In the genomic region with DNA sequence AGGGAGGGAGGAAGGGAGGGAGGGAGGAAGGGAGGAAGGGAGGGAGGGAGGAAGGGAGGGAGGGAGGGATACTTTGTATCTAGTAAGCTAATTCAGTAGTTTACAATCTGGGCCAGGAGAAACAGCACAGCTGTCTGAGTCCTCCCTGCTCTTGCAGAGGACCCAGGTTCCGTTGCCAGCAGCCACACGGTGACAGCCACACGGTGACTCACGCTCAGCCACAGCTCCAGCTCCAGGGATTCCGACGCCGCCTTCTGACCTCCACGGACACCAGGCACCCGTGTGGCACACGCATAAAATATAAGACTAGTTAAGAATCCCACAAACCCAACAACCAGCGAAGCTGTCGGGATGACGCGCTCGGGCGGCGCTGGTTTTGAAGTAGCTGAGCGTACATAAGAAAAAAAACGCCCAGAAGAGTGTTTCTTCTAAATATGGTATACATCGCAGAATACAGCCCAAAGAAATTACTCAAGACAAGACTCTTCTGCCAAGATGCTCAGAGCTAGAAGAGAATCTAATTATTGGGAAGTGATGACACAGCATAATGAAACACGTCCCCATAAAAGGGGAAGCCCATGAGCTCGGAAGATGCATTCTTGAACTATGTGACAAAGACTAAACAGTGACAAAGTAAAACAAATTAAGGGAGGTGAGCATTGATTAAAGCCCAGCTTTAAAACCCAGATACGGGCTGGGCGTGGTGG, we compare ENCODE assay signal across 11 mouse cellular contexts. TPM values are rescaled to one million over a fixed set of nuclear protein-coding genes. Genes with fewer than 3 reads are reported as not detected.
DNase-seq lines count a peak whose midpoint lies in the region; TF ChIP-seq lines count a peak whose summit lies in the region.
"Had no signal": no experiment of that assay in that cellular context is flagged by ENCODE, and none has a peak within 500 bp of the region (broad histone marks: within the 10 kb centered on the region; RNA-seq: fewer than 3 reads in every experiment).

No protein-coding gene starts in this region.

- intact Hi-C loops in gastrocnemius, adult 2 months (cut with DNase I) = no loop called here
- intact Hi-C loops in left cerebral cortex, postnatal 14 days (cut with DNase I) = loop anchor here (10.0 kb wide), 1 partner anchor 60 kb away; the partner anchor contains the start of gene Lima1

- WGBS in macrophage (ENCODE audit: missing documents) = 59% methylated on average over 22 of the region's 24 CpGs

- no peaks in the 10 kb centered on the region for H3K36me3 ChIP-seq in macrophage (ENCODE audit: inconsistent target)
- H3K36me3 ChIP-seq: midbrain, embryonic 13.5 days had no signal

- H3K79me2 ChIP-seq in macrophage (ENCODE audit: inconsistent target) = peaks cover 89% of the 10 kb centered on the region

- no peak for TF ChIP-seq CTCF in gastrocnemius, adult 2 months (IDR thresholded peaks at IDR 0.05)

- H3K4me3 ChIP-seq in gastrocnemius, adult 2 months = peak overlapping the region; percentile 35
- H3K4me3 ChIP-seq in macrophage (ENCODE audit: inconsistent target) = no peak overlapping the region
- H3K4me3 ChIP-seq: limb, embryonic 12.5 days; midbrain, embryonic 13.5 days had no signal

- peak overlapping the region; percentile 66 for H3K27ac ChIP-seq in gastrocnemius, adult 2 months
- peak overlapping the region; percentile 61 for H3K27ac ChIP-seq in macrophage
- H3K27ac ChIP-seq: limb, embryonic 12.5 days; midbrain, embryonic 13.5 days had no signal

- peak; percentile 28 for DNase-seq in gastrocnemius, adult 18-20 months (ENCODE audit: low spot score)
- DNase-seq in gastrocnemius, postnatal 4 days (ENCODE audit: low spot score in 2 of 2) = no peak
- DNase-seq in A20 (ENCODE audit: low read depth, low spot score) = peak; percentile 32
- peak; percentile 71 for DNase-seq in gastrocnemius, adult 2 months
- no peak for DNase-seq in left cerebral cortex, postnatal 14 days (ENCODE audit: low spot score in 2 of 2)
- no peak for DNase-seq in layer of hippocampus, adult 11-12 months (ENCODE audit: low spot score)
- DNase-seq in layer of hippocampus, adult 9-11 months = no peak
- DNase-seq: kidney, postnatal 36 days had no signal

RNA-seq across cellular contexts. Expression of gene Cers5, which starts 42.0 kb away (rescaled TPM):
- 1 to 10 TPM; 2.9 to 6.2 TPM for total RNA-seq in gastrocnemius, adult 18-20 months (2021)
- 10 to 100 TPM; 24.3 to 27.5 TPM for total RNA-seq in gastrocnemius, postnatal 4 days (2021)
- 1 to 10 TPM; 4.6 to 5.4 TPM for total RNA-seq in gastrocnemius, adult 2 months (2021)
- total RNA-seq in macrophage (2018; cell fraction: chromatin; rRNA removed) = 10 to 100 TPM; 11.1 to 77.2 (median 45.3) TPM
- total RNA-seq in macrophage (2018; cell fraction: cytosol; rRNA removed) = 10 to 100 TPM; 20.4 to 46.7 (median 31.2) TPM
- 10 to 100 TPM; 12.9 to 83.5 (median 40.7) TPM for total RNA-seq in macrophage (2018; cell fraction: nucleus; rRNA removed)
- 30.6 to 52.5 TPM (median 40.5 TPM) in 3 replicates for polyA plus RNA-seq in macrophage (2018)
- 10 to 100 TPM; 38.9 to 39.6 TPM for total RNA-seq in left cerebral cortex, postnatal 14 days (2021)

Comparison
In these comparisons a context has a peak if more than half of its experiments do, and no peak if none do; other contexts are left out.
1. DNase-seq: peak in gastrocnemius, adult 18-20 months (single experiment), A20 (single experiment) and gastrocnemius, adult 2 months (single experiment); none in gastrocnemius, postnatal 4 days (0 of 2), left cerebral cortex, postnatal 14 days (0 of 2), layer of hippocampus, adult 11-12 months (single experiment) and layer of hippocampus, adult 9-11 months (single experiment).